Mouse (Mus musculus) heart, embryonic 14.5 days (tissue): ENCODE data around the gene Mgat1. TPM values are rescaled to one million over a fixed set of nuclear protein-coding genes. Genes with fewer than 3 reads are reported as not detected.

Experiments used
- ATAC-seq: fragments of 200-750 bp; cut with Nextera tagmentation; 2 replicates; pipeline ENCODE4 v1.8.0; 2017; ENCODE audit warnings: low read depth, moderate TSS enrichment; ENCODE audit not compliant: insufficient number of reproducible peaks, insufficient read depth, low FRiP score
- H3K27ac ChIP-seq, 2 experiments: fragments of 200-500 bp in 1 of 2; fragments of 300-500 bp in 1 of 2; sonication (generic) in 1 of 2; replicated peaks in 1 of 2; 2 replicates each; pipeline ENCODE4 v1.5.1; 2012 to 2014; ENCODE audit warnings: low read depth in 2 of 2, low read length in 2 of 2, control low read depth in 1 of 2, mild to moderate bottlenecking in 1 of 2, mixed read lengths in 1 of 2; ENCODE audit not compliant: control insufficient read depth in 1 of 2, insufficient read depth in 1 of 2
- H3K27me3 ChIP-seq: fragments of 300-500 bp; sonication (generic); 2 replicates; pipeline ENCODE4 v1.6.1; 2014; ENCODE audit warnings: mild to moderate bottlenecking, low read length, control low read depth; ENCODE audit not compliant: control insufficient read depth, insufficient read depth
- H3K36me3 ChIP-seq: fragments of 300-500 bp; sonication (generic); 2 replicates; pipeline ENCODE4 v1.6.1; 2014; ENCODE audit warnings: mild to moderate bottlenecking, control low read depth, low read length, mixed read lengths; ENCODE audit not compliant: control insufficient read depth, insufficient read depth
- H3K4me1 ChIP-seq, 2 experiments: fragments of 200-500 bp in 1 of 2; fragments of 300-500 bp in 1 of 2; sonication (generic) in 1 of 2; 2 replicates each; pipeline ENCODE4 v1.6.1; 2012 to 2014; ENCODE audit warnings: low read length in 2 of 2, control low read depth in 1 of 2, mixed read lengths in 1 of 2; ENCODE audit not compliant: control insufficient read depth in 2 of 2, insufficient read depth in 2 of 2
- H3K4me2 ChIP-seq: fragments of 300-500 bp; sonication (generic); 2 replicates; pipeline ENCODE4 v1.6.1; 2014; ENCODE audit warnings: mild to moderate bottlenecking, low read length
- H3K4me3 ChIP-seq, 2 experiments: fragments of 200-500 bp in 1 of 2; fragments of 300-500 bp in 1 of 2; sonication (generic) in 1 of 2; 2 replicates each; pipeline ENCODE4 v1.5.1; 2012 to 2014; ENCODE audit warnings: low read length in 2 of 2, mild to moderate bottlenecking in 2 of 2, control low read depth in 1 of 2, low read depth in 1 of 2, moderate library complexity in 1 of 2; ENCODE audit not compliant: control insufficient read depth in 1 of 2, insufficient read depth in 1 of 2
- H3K9ac ChIP-seq: fragments of 300-500 bp; sonication (generic); 2 replicates; pipeline ENCODE4 v1.6.1; 2014; ENCODE audit warnings: mild to moderate bottlenecking, low read length
- H3K9me3 ChIP-seq: fragments of 300-500 bp; sonication (generic); 2 replicates; pipeline ENCODE4 v1.6.1; 2016; ENCODE audit warnings: low read length, control low read depth; ENCODE audit not compliant: control insufficient read depth
- WGBS: fragments of 180-500 bp; shearing (Covaris S2); extraction: QIAGEN DNeasy Blood & Tissue Kit; methylation state at CpG from one replicate; pipeline ENCODE4 v1.1.7; 2014; 5-methylcytosine and 5-hydroxymethylcytosine counted together
- polyA plus RNA-seq: library from polyadenylated mRNA; unstranded; fragments of >200 nt; fragmentation: Nextera tagmentation; extraction: Ambion mirVana; gene quantifications from 2 replicates; pipeline ENCODE4 v1.2.1, GENCODE M21; 2014

Gene Mgat1
- polyA plus RNA-seq, 1 experiment from 2014 or later = 43.5 TPM

- Histone ChIP-seq H3K4me1 (no peaks in the 10 kb centered on the region), H3K9me3 (no peaks in the 10 kb centered on the region), H3K4me3 (no peak overlapping the region), H3K36me3 (no peaks in the 10 kb centered on the region), H3K9ac (no peak overlapping the region), H3K27ac (no peak overlapping the region), H3K4me2 (no peak overlapping the region), H3K27me3 (no peaks in the 10 kb centered on the region)
- 79% methylated on average over 1 of the region's 1 CpGs for WGBS
- ATAC-seq = no peak
Measured at GRCm38 (mm10) chr11:49224455-49224854, 19.5 kb upstream of the Mgat1 start.

- Histone ChIP-seq H3K4me2 (no peak overlapping the region), H3K4me1 (no peaks in the 10 kb centered on the region), H3K36me3 (no peaks in the 10 kb centered on the region), H3K4me3 (no peak overlapping the region), H3K9ac (no peak overlapping the region), H3K27ac (no peak overlapping the region), H3K9me3 (no peaks in the 10 kb centered on the region), H3K27me3 (no peaks in the 10 kb centered on the region)
- WGBS = 62% methylated on average over 3 of the region's 3 CpGs
- ATAC-seq = no peak
Measured at GRCm38 (mm10) chr11:49232781-49233180, 11.2 kb upstream of the Mgat1 start.

- no peak for ATAC-seq
- 62% methylated on average over 3 of the region's 3 CpGs for WGBS
- H3K9me3 ChIP-seq = no peaks in the 10 kb centered on the region
Measured at GRCm38 (mm10) chr11:49235459-49236207, 8.4 kb upstream of the Mgat1 start.

GRCm38 (mm10) chr11:49236891-49237290 lies 7.1 kb upstream of the Mgat1 start:
- Histone ChIP-seq H3K4me2 (no peak overlapping the region), H3K27ac (no peak overlapping the region), H3K9me3 (no peaks in the 10 kb centered on the region), H3K4me1 (no peaks in the 10 kb centered on the region), H3K4me3 (no peak overlapping the region), H3K27me3 (no peaks in the 10 kb centered on the region), H3K9ac (no peak overlapping the region), H3K36me3 (no peaks in the 10 kb centered on the region)
- no peak for ATAC-seq
- 59% methylated on average over 1 of the region's 1 CpGs for WGBS

More at GRCm38 (mm10) chr11:49235459-49236207, 8.4 kb upstream of the Mgat1 start:
- no peak overlapping the region for H3K4me2 ChIP-seq
- no peaks in the 10 kb centered on the region for H3K36me3 ChIP-seq
- H3K27ac ChIP-seq = no peak overlapping the region
- no peak overlapping the region for H3K9ac ChIP-seq
- H3K4me1 ChIP-seq = no peaks in the 10 kb centered on the region
- H3K4me3 ChIP-seq = no peak overlapping the region
- H3K27me3 ChIP-seq = no peaks in the 10 kb centered on the region

GRCm38 (mm10) chr11:49237532-49237931 lies 6.5 kb upstream of the Mgat1 start:
- ATAC-seq = no peak
- Histone ChIP-seq H3K9ac (no peak overlapping the region), H3K27me3 (no peaks in the 10 kb centered on the region), H3K4me2 (no peak overlapping the region), H3K4me1 (no peaks in the 10 kb centered on the region), H3K4me3 (no peak overlapping the region), H3K27ac (no peak overlapping the region), H3K9me3 (no peaks in the 10 kb centered on the region), H3K36me3 (no peaks in the 10 kb centered on the region)
- 48% methylated on average over 2 of the region's 2 CpGs for WGBS

- no peak overlapping the region for H3K9ac ChIP-seq
- 88% methylated on average over 1 of the region's 1 CpGs for WGBS
- H3K4me3 ChIP-seq = no peak overlapping the region
- no peaks in the 10 kb centered on the region for H3K36me3 ChIP-seq
- H3K4me1 ChIP-seq = peaks cover 4 to 9% of the 10 kb centered on the region in 2 experiments
- no peak overlapping the region for H3K27ac ChIP-seq
- no peaks in the 10 kb centered on the region for H3K27me3 ChIP-seq
- H3K9me3 ChIP-seq = no peaks in the 10 kb centered on the region
- no peak for ATAC-seq
- no peak overlapping the region for H3K4me2 ChIP-seq
Measured at GRCm38 (mm10) chr11:49240310-49240709, 3.7 kb upstream of the Mgat1 start.

- H3K4me1 ChIP-seq = peaks cover 8 to 14% of the 10 kb centered on the region in 2 experiments
- WGBS = 75% methylated on average over 4 of the region's 4 CpGs
- H3K36me3 ChIP-seq = no peaks in the 10 kb centered on the region
- no peak for ATAC-seq
- no peak overlapping the region for H3K4me3 ChIP-seq
- H3K9me3 ChIP-seq = no peaks in the 10 kb centered on the region
- H3K27ac ChIP-seq = no peak overlapping the region
- no peaks in the 10 kb centered on the region for H3K27me3 ChIP-seq
- no peak overlapping the region for H3K9ac ChIP-seq
- H3K4me2 ChIP-seq = no peak overlapping the region
Measured at GRCm38 (mm10) chr11:49240874-49241273, 3.1 kb upstream of the Mgat1 start.

- no peak overlapping the region for H3K4me2 ChIP-seq
- no peaks in the 10 kb centered on the region for H3K9me3 ChIP-seq
- no peak overlapping the region for H3K4me3 ChIP-seq
- no peaks in the 10 kb centered on the region for H3K27me3 ChIP-seq
- no CpG with 5 or more reads among the region's 1 CpGs for WGBS
- no peak overlapping the region for H3K9ac ChIP-seq
- ATAC-seq = no peak
- peaks cover 8 to 17% of the 10 kb centered on the region in 2 experiments for H3K4me1 ChIP-seq
- H3K36me3 ChIP-seq = no peaks in the 10 kb centered on the region
- H3K27ac ChIP-seq = no peak overlapping the region
Measured at GRCm38 (mm10) chr11:49241471-49241870, 2.5 kb upstream of the Mgat1 start.
